Mouse (Mus musculus) midbrain, embryonic 12.5 days (tissue): Measurements from ENCODE around the gene Phf21a. TPM values are rescaled to one million over a fixed set of nuclear protein-coding genes. Genes with fewer than 3 reads are reported as not detected.

Source experiments
- ATAC-seq: fragments of 200-750 bp; cut with Nextera tagmentation; 2 replicates; pipeline ENCODE4 v1.8.0; 2017; ENCODE audit warnings: low read depth, moderate TSS enrichment, moderate library complexity; ENCODE audit not compliant: low FRiP score
- H3K27ac ChIP-seq: fragments of 300-500 bp; sonication (generic); replicated peaks from 2 replicates; pipeline ENCODE4 v1.5.1; 2016; ENCODE audit warnings: mild to moderate bottlenecking
- H3K27me3 ChIP-seq: fragments of 300-500 bp; sonication (generic); 2 replicates; pipeline ENCODE4 v1.6.1; 2016; ENCODE audit warnings: mild to moderate bottlenecking
- H3K36me3 ChIP-seq: fragments of 300-500 bp; sonication (generic); 2 replicates; pipeline ENCODE4 v1.6.1; 2016
- H3K4me1 ChIP-seq: fragments of 300-500 bp; sonication (generic); 2 replicates; pipeline ENCODE4 v1.6.1; 2016
- H3K4me2 ChIP-seq: fragments of 300-500 bp; sonication (generic); replicated peaks from 2 replicates; pipeline ENCODE4 v1.6.1; 2016; ENCODE audit warnings: mild to moderate bottlenecking, moderate library complexity
- H3K4me3 ChIP-seq: fragments of 300-500 bp; sonication (generic); 2 replicates; pipeline ENCODE4 v1.5.1; 2016; ENCODE audit warnings: mild to moderate bottlenecking
- H3K9ac ChIP-seq: fragments of 300-500 bp; sonication (generic); replicated peaks from 2 replicates; pipeline ENCODE4 v1.6.1; 2016; ENCODE audit warnings: mild to moderate bottlenecking, moderate library complexity
- H3K9me3 ChIP-seq: fragments of 300-500 bp; sonication (generic); 2 replicates; pipeline ENCODE4 v1.6.1; 2016; ENCODE audit warnings: mild to moderate bottlenecking
- WGBS: fragments of 180-500 bp; shearing (Covaris S2); methylation state at CpG from one replicate; pipeline ENCODE4 v1.1.7; 2016; 5-methylcytosine and 5-hydroxymethylcytosine counted together
- polyA plus RNA-seq: library from polyadenylated mRNA; unstranded; fragments of >200 nt; fragmentation: Nextera tagmentation; extraction: Ambion mirVana; gene quantifications from 2 replicates; pipeline ENCODE4 v1.2.1, GENCODE M21; 2016

Phf21a gene
- polyA plus RNA-seq, 1 experiment from 2014 or later: 45.6 TPM

GRCm38 (mm10) chr2:92202319-92203040, 109.6 kb downstream of the Phf21a start:
- no peak for ATAC-seq
- Histone ChIP-seq H3K4me2 (no peak overlapping the region), H3K9me3 (no peaks in the 10 kb centered on the region), H3K27me3 (no peaks in the 10 kb centered on the region), H3K27ac (no peak overlapping the region), H3K4me3 (no peak overlapping the region), H3K4me1 (peaks cover 37% of the 10 kb centered on the region), H3K9ac (no peak overlapping the region), H3K36me3 (no peaks in the 10 kb centered on the region)
- WGBS: 68% methylated on average over 4 of the region's 4 CpGs

- Histone ChIP-seq H3K4me2 (no peak overlapping the region), H3K4me1 (peaks cover 21% of the 10 kb centered on the region), H3K4me3 (no peak overlapping the region), H3K27me3 (no peaks in the 10 kb centered on the region), H3K9ac (no peak overlapping the region), H3K36me3 (no peaks in the 10 kb centered on the region), H3K9me3 (no peaks in the 10 kb centered on the region), H3K27ac (no peak overlapping the region)
- 72% methylated on average over 5 of the region's 5 CpGs for WGBS
- no peak for ATAC-seq
These were observed 112.2 kb downstream of the Phf21a start for GRCm38 (mm10) chr2:92205010-92205639.

- Histone ChIP-seq H3K36me3 (peaks cover 26% of the 10 kb centered on the region; the same call in 1 of the 2 replicates), H3K4me2 (no peak overlapping the region), H3K9ac (no peak overlapping the region), H3K4me1 (peaks cover 9% of the 10 kb centered on the region), H3K4me3 (no peak overlapping the region), H3K27ac (no peak overlapping the region), H3K27me3 (no peaks in the 10 kb centered on the region), H3K9me3 (no peaks in the 10 kb centered on the region)
- no peak for ATAC-seq
- WGBS: 89% methylated on average over 1 of the region's 1 CpGs
These were observed 117.5 kb downstream of the Phf21a start for GRCm38 (mm10) chr2:92210409-92210808.

DNA sequence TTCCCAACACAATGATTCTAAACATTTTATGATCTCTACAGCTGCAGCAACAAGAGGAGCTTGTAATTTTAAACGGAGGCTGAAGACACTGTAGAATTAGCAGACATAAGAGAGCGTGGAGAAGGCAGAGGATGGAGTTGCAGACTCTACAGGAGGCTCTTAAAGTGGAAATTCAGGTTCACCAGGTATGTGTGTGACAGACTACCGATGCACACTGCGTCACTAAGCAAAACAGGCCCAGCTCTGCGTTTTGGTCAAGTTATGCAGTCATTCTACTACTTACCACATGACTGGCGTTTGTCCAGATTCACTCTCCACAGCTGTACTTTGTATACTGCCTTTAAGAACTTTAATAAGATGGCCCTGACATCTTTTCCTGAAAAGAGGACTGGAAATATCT, 128.5 kb downstream of the Phf21a start:
- Histone ChIP-seq H3K27me3 (no peaks in the 10 kb centered on the region), H3K27ac (no peak overlapping the region), H3K4me1 (no peaks in the 10 kb centered on the region), H3K4me2 (no peak overlapping the region), H3K36me3 (peaks cover 30% of the 10 kb centered on the region), H3K9me3 (no peaks in the 10 kb centered on the region), H3K9ac (no peak overlapping the region), H3K4me3 (no peak overlapping the region)
- 94% methylated on average over 6 of the region's 6 CpGs for WGBS
- no peak for ATAC-seq

GRCm38 (mm10) chr2:92225592-92225991, 132.7 kb downstream of the Phf21a start:
- ATAC-seq: no peak
- Histone ChIP-seq H3K9ac (no peak overlapping the region), H3K36me3 (peaks cover 29% of the 10 kb centered on the region), H3K4me3 (no peak overlapping the region), H3K27ac (no peak overlapping the region), H3K4me2 (no peak overlapping the region), H3K27me3 (no peaks in the 10 kb centered on the region), H3K9me3 (no peaks in the 10 kb centered on the region), H3K4me1 (no peaks in the 10 kb centered on the region)
- WGBS: 78% methylated on average over 1 of the region's 1 CpGs

DNA sequence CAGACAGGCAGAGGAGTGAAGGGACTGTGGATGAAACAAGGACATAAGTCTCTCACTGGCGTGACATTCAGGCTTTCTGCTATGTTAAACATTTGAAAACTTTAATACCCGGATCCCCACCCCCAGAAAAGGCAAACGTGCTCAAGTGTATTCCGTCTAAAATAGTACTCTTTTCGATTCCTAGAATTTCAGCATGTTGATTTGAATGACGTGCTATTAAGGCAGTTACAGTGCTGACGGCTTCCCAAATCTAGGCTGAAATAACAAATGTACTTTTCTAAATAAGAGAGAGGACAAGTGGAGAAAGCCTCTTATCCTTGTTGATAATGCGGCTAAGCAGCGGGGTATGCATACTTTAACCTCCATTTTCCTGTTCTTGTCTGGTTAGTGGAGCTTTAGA, 137.1 kb downstream of the Phf21a start:
- no peaks in the 10 kb centered on the region for H3K9me3 ChIP-seq
- ATAC-seq: no peak
- H3K27ac ChIP-seq: no peak overlapping the region
- no peak overlapping the region for H3K4me3 ChIP-seq
- H3K4me2 ChIP-seq: no peak overlapping the region
- H3K36me3 ChIP-seq: peaks cover 43% of the 10 kb centered on the region
- 93% methylated on average over 9 of the region's 9 CpGs for WGBS
- no peaks in the 10 kb centered on the region for H3K4me1 ChIP-seq
- H3K9ac ChIP-seq: no peak overlapping the region
- H3K27me3 ChIP-seq: no peaks in the 10 kb centered on the region

DNA sequence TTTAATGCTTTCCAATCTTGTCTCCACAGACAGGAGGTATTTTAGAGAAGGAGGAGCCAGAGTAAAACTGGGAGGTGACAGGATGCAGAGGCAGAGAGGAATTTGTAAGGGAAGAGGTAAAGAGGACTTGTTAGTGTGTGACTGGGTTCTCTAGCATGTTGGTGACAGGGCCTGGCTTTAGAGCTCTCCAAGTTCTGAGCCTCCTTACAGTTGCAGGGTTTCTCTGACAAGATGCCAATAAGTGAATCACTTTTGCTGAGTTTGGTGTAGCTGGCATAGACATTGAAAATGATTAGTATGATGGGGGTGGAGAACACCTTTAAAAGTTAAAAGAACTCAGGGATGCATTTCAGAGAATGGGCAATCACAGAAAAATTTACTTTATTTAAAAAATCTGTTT, 138.8 kb downstream of the Phf21a start:
- Histone ChIP-seq H3K9ac (no peak overlapping the region), H3K4me1 (no peaks in the 10 kb centered on the region), H3K27ac (no peak overlapping the region), H3K4me3 (no peak overlapping the region), H3K9me3 (no peaks in the 10 kb centered on the region), H3K4me2 (no peak overlapping the region), H3K27me3 (no peaks in the 10 kb centered on the region), H3K36me3 (peaks cover 53% of the 10 kb centered on the region)
- ATAC-seq: no peak

DNA sequence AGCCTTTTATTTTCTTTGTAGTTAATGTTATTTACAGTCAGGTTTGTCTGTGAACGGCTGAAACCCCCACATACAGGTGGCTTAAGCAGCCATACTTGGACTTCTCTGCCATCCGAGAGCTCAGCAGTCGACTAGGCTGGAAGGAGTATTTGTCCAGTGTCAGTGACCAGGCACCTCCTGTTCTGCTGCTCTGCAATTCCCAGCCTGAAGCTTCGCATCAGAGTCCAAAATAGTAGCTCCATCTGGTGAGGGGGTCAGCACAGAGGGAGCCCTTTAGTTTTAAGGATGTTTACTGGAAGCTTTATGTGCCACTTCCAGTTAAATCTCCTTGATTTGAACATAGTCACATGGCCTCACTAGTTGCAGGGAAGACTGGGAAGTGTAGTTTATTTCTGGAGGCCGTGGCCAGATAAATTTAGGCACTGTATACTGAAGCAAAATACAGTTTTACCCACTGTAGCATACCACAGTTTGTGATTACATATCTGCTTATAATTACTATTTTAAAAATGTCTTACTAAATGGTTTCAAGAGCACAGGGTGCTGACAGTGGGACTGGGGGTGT, 141.9 kb downstream of the Phf21a start:
- no peaks in the 10 kb centered on the region for H3K27me3 ChIP-seq
- no peak for ATAC-seq
- H3K36me3 ChIP-seq: peaks cover 66% of the 10 kb centered on the region
- H3K9ac ChIP-seq: no peak overlapping the region
- no peaks in the 10 kb centered on the region for H3K4me1 ChIP-seq
- 92% methylated on average over 5 of the region's 5 CpGs for WGBS
- H3K4me2 ChIP-seq: no peak overlapping the region
- no peaks in the 10 kb centered on the region for H3K9me3 ChIP-seq
- H3K27ac ChIP-seq: no peak overlapping the region
- H3K4me3 ChIP-seq: no peak overlapping the region

DNA sequence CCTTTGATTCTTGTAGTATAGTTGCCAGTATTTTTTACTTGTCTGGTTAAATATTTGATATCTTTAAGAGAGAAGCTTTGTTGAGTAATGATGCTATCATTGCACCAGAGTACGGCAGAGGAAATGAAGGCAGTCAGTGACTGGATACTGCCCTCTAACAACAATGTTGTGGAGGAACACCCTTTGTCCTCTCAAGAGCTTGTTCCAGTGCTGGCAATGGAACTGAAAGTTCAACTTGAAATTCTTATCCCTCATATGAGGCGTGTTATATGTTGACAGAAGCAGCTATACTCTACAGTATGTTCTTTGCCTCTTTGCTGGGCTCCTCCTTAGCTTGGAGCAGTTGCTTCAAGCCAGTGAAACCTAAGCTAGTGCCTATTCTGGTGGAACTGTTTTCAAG, 147.4 kb downstream of the Phf21a start:
- Histone ChIP-seq H3K27ac (no peak overlapping the region), H3K4me2 (no peak overlapping the region), H3K4me3 (no peak overlapping the region), H3K36me3 (peaks cover 38% of the 10 kb centered on the region), H3K9me3 (no peaks in the 10 kb centered on the region), H3K9ac (no peak overlapping the region), H3K27me3 (no peaks in the 10 kb centered on the region), H3K4me1 (no peaks in the 10 kb centered on the region)
- ATAC-seq: no peak
- 90% methylated on average over 2 of the region's 2 CpGs for WGBS

DNA sequence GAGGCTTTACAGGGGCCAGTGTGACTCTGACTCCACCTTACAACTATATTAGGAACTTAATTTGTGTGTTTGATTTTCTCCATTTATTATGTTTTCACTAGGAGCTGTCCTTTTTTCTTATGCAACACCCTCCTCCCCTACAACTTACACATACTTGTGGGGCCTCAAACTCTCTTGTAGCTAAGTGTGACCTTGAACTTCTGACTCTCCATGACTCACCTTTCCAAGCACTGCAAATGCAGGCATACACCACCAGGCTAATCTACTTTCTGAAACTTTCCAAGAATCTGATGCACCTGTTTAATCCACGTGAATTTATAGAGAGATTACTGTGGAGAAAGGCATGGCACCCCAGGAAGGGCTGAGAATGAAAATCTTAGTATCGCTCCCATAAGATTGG, 147.9 kb downstream of the Phf21a start:
- H3K9ac ChIP-seq: no peak overlapping the region
- 96% methylated on average over 2 of the region's 2 CpGs for WGBS
- no peak for ATAC-seq
- no peaks in the 10 kb centered on the region for H3K9me3 ChIP-seq
- H3K4me1 ChIP-seq: no peaks in the 10 kb centered on the region
- no peaks in the 10 kb centered on the region for H3K27me3 ChIP-seq
- H3K4me2 ChIP-seq: no peak overlapping the region
- no peak overlapping the region for H3K4me3 ChIP-seq
- no peak overlapping the region for H3K27ac ChIP-seq
- peaks cover 33% of the 10 kb centered on the region for H3K36me3 ChIP-seq

DNA sequence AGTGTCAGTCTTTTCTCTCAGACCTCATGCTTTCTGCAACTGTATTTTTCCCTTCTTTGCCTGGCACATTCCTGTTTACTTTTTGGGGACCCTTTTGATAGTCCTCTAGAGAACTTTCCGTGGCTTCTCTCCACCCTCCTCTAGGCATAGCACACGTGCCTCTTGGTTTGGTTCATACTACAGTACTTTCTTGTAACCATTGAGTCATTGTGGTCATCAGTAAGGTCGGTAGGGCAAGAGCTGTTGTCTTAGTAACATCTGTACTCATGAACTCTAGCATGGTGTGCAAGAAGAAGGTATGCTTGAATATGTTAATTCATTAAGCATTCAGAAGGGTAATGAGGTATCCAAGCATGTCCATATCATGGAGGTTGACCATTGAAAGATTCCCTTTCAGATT, 148.4 kb downstream of the Phf21a start:
- 91% methylated on average over 3 of the region's 3 CpGs for WGBS
- Histone ChIP-seq H3K27me3 (no peaks in the 10 kb centered on the region), H3K4me2 (no peak overlapping the region), H3K36me3 (peaks cover 28% of the 10 kb centered on the region), H3K9me3 (no peaks in the 10 kb centered on the region), H3K4me3 (no peak overlapping the region), H3K9ac (no peak overlapping the region), H3K27ac (no peak overlapping the region), H3K4me1 (no peaks in the 10 kb centered on the region)
- no peak for ATAC-seq

GRCm38 (mm10) chr2:92246112-92246511, 153.2 kb downstream of the Phf21a start:
- ATAC-seq: no peak
- H3K27ac ChIP-seq: no peak overlapping the region
- peaks cover 25% of the 10 kb centered on the region for H3K36me3 ChIP-seq
- no peak overlapping the region for H3K4me3 ChIP-seq
- H3K9ac ChIP-seq: no peak overlapping the region
- H3K9me3 ChIP-seq: no peaks in the 10 kb centered on the region
- H3K27me3 ChIP-seq: no peaks in the 10 kb centered on the region
- H3K4me1 ChIP-seq: no peaks in the 10 kb centered on the region
- no peak overlapping the region for H3K4me2 ChIP-seq
- 97% methylated on average over 1 of the region's 1 CpGs for WGBS
